Mouse (Mus musculus) limb, embryonic 11.5 days (tissue): ENCODE results near the gene Kcnj3. TPM values are rescaled to one million over a fixed set of nuclear protein-coding genes. Genes with fewer than 3 reads are reported as not detected.

Source experiments
- ATAC-seq: fragments of 200-750 bp; cut with Nextera tagmentation; 2 replicates; pipeline ENCODE4 v1.8.0; 2017; ENCODE audit warnings: low read depth; ENCODE audit not compliant: insufficient number of reproducible peaks, low FRiP score, low TSS enrichment
- DNase-seq: peaks from one replicate; pipeline ENCODE4 v3.0.0-alpha.2; 2015; ENCODE audit warnings: low spot score
- H3K27ac ChIP-seq: fragments of 300-500 bp; sonication (generic); replicated peaks from 2 replicates; pipeline ENCODE4 v1.5.1; 2014; ENCODE audit warnings: low read depth, mild to moderate bottlenecking, low read length
- H3K27me3 ChIP-seq: fragments of 300-500 bp; sonication (generic); 2 replicates; pipeline ENCODE4 v1.6.1; 2014; ENCODE audit warnings: mild to moderate bottlenecking, low read length, mixed read lengths; ENCODE audit not compliant: control insufficient read depth, insufficient read depth
- H3K36me3 ChIP-seq: fragments of 300-500 bp; sonication (generic); 2 replicates; pipeline ENCODE4 v1.6.1; 2014; ENCODE audit warnings: mild to moderate bottlenecking, low read length, moderate library complexity, mixed read lengths; ENCODE audit not compliant: control insufficient read depth, insufficient read depth
- H3K4me1 ChIP-seq: fragments of 300-500 bp; sonication (generic); 2 replicates; pipeline ENCODE4 v1.6.1; 2014; ENCODE audit warnings: low read length, mixed read lengths; ENCODE audit not compliant: control insufficient read depth, insufficient read depth
- H3K4me2 ChIP-seq: fragments of 300-500 bp; sonication (generic); 2 replicates; pipeline ENCODE4 v1.6.1; 2014; ENCODE audit warnings: low read depth, mild to moderate bottlenecking, moderate library complexity; ENCODE audit not compliant: severe bottlenecking
- H3K4me3 ChIP-seq: fragments of 300-500 bp; sonication (generic); 2 replicates; pipeline ENCODE4 v1.5.1; 2014; ENCODE audit warnings: low read depth, low read length
- H3K9ac ChIP-seq: fragments of 300-500 bp; sonication (generic); 2 replicates; pipeline ENCODE4 v1.6.1; 2014; ENCODE audit warnings: mild to moderate bottlenecking, low read length
- H3K9me3 ChIP-seq: fragments of 300-500 bp; sonication (generic); 2 replicates; pipeline ENCODE4 v1.6.1; 2016; ENCODE audit warnings: low read length; ENCODE audit not compliant: control insufficient read depth
- WGBS: fragments of 180-500 bp; shearing (Covaris S2); extraction: QIAGEN DNeasy Blood & Tissue Kit; methylation state at CpG from one replicate; pipeline ENCODE4 v1.1.7; 2014; 5-methylcytosine and 5-hydroxymethylcytosine counted together
- polyA plus RNA-seq: library from polyadenylated mRNA; unstranded; fragments of >200 nt; fragmentation: Nextera tagmentation; extraction: Ambion mirVana; gene quantifications from 2 replicates; pipeline ENCODE4 v1.2.1, GENCODE M21; 2014

Kcnj3 gene
- 0.06 and 0.09 TPM in 2 replicates for polyA plus RNA-seq

DNA sequence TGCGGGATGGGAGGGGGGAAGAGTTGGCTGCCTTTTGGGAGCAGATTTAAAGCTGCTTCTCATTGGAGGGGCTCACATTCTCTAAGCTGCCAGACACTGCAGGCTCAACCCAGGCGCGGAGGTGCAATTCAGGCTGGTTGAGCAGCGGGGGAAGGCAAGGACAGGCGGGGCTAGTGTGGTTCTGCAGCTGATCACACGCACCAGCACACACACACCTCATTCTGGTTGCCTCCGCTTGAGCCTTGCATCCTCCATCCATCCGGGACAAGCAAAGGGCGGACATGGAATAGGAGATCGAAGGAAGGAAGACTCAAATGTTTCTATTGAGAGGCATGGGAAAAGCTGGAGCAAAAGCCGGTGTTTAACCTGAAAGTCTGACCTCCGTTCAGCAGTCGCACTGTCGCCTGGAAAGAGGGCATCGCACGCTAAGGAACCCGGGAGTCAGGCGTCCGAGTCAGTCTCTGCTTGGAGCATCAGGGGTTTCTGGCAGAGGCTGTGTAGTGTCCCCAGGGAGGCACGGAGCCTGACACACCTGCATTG is at the start of gene Kcnj3:
Kcnj3 (plus strand) TSS at position 250 of the 540 bp plus-strand sequence.
- Histone ChIP-seq H3K27me3 (peaks cover 22% of the 10 kb centered on the region), H3K9me3 (no peaks in the 10 kb centered on the region), H3K4me2 (peak within 1 kb of the TSS; percentile 78), H3K9ac (no peak within 1 kb of the TSS), H3K36me3 (no peaks in the 10 kb centered on the region), H3K4me1 (no peaks in the 10 kb centered on the region; the same call in 1 of the 2 replicates), H3K4me3 (peak within 1 kb of the TSS; percentile 34), H3K27ac (no peak within 1 kb of the TSS)
- DNase-seq, result peak; percentile 50
- WGBS, result under 1% methylated on average over 20 of the region's 20 CpGs
- peak; percentile 31; the same call in 1 of the 2 replicates for ATAC-seq

- no peaks in the 10 kb centered on the region for H3K4me1 ChIP-seq
- H3K36me3 ChIP-seq, result no peaks in the 10 kb centered on the region
- no peaks in the 10 kb centered on the region for H3K27me3 ChIP-seq
- H3K4me3 ChIP-seq, result no peak overlapping the region
- H3K27ac ChIP-seq, result no peak overlapping the region
- H3K4me2 ChIP-seq, result no peak overlapping the region
- DNase-seq (no peak), ATAC-seq (no peak)
- H3K9me3 ChIP-seq, result no peaks in the 10 kb centered on the region
- H3K9ac ChIP-seq, result no peak overlapping the region
- 83% methylated on average over 3 of the region's 3 CpGs for WGBS
Observed at GRCm38 (mm10) chr2:55390330-55390989, 45.3 kb upstream of the Kcnj3 start.

- Histone ChIP-seq H3K27ac (no peak overlapping the region), H3K4me3 (no peak overlapping the region), H3K36me3 (no peaks in the 10 kb centered on the region), H3K27me3 (no peaks in the 10 kb centered on the region), H3K9me3 (no peaks in the 10 kb centered on the region), H3K9ac (no peak overlapping the region), H3K4me1 (no peaks in the 10 kb centered on the region), H3K4me2 (no peak overlapping the region)
- 90% methylated on average over 1 of the region's 1 CpGs for WGBS
- no peak for DNase-seq
- no peak for ATAC-seq
Observed at GRCm38 (mm10) chr2:55405307-55405706, 30.5 kb upstream of the Kcnj3 start.

- Histone ChIP-seq H3K4me3 (no peak overlapping the region), H3K9me3 (no peaks in the 10 kb centered on the region), H3K9ac (no peak overlapping the region), H3K27ac (no peak overlapping the region), H3K36me3 (no peaks in the 10 kb centered on the region), H3K4me2 (no peak overlapping the region), H3K27me3 (no peaks in the 10 kb centered on the region), H3K4me1 (no peaks in the 10 kb centered on the region)
- ATAC-seq, result no peak
- no peak for DNase-seq
- WGBS, result 31% methylated on average over 2 of the region's 2 CpGs
Observed at GRCm38 (mm10) chr2:55427633-55428032, 8.1 kb upstream of the Kcnj3 start.

DNA sequence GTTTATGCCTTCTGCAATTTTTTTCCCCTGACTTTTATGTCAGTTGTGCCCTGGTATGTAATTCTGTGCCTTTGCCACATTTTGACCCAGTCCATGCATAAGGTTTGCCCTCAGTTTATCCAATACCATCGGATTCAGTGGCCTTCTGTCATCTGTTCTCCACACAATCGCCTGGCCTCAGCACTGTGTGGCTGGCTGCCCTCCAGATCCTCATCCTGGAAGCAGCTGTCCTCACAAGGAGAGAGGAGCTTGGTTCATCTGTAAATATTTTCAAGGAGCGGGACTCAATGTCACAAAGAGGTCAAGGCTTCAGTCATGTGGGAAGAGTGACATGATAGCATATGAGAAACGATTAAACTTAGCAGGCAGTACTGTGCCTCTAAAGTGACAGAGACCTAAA is 3.7 kb upstream of the Kcnj3 start:
- Histone ChIP-seq H3K9ac (no peak overlapping the region), H3K27me3 (peaks cover 11% of the 10 kb centered on the region), H3K36me3 (no peaks in the 10 kb centered on the region), H3K4me1 (no peaks in the 10 kb centered on the region; the same call in 1 of the 2 replicates), H3K4me3 (no peak overlapping the region), H3K4me2 (no peak overlapping the region), H3K9me3 (no peaks in the 10 kb centered on the region), H3K27ac (no peak overlapping the region)
- ATAC-seq, result no peak
- no peak for DNase-seq
- WGBS, result 83% methylated on average over 4 of the region's 4 CpGs

- no peaks in the 10 kb centered on the region for H3K9me3 ChIP-seq
- no peak overlapping the region for H3K9ac ChIP-seq
- DNase-seq (peak; percentile 43), ATAC-seq (peak; percentile 15; the same call in 1 of the 2 replicates)
- H3K4me1 ChIP-seq, result no peaks in the 10 kb centered on the region; the same call in 1 of the 2 replicates
- H3K36me3 ChIP-seq, result no peaks in the 10 kb centered on the region
- 2% methylated on average over 21 of the region's 21 CpGs for WGBS
- peak overlapping the region; percentile 34 for H3K4me3 ChIP-seq
- no peak overlapping the region for H3K27ac ChIP-seq
- H3K27me3 ChIP-seq, result peaks cover 22% of the 10 kb centered on the region
- H3K4me2 ChIP-seq, result peak overlapping the region; percentile 78
Observed at GRCm38 (mm10) chr2:55436261-55437006, 664 bp downstream of the Kcnj3 start.

DNA sequence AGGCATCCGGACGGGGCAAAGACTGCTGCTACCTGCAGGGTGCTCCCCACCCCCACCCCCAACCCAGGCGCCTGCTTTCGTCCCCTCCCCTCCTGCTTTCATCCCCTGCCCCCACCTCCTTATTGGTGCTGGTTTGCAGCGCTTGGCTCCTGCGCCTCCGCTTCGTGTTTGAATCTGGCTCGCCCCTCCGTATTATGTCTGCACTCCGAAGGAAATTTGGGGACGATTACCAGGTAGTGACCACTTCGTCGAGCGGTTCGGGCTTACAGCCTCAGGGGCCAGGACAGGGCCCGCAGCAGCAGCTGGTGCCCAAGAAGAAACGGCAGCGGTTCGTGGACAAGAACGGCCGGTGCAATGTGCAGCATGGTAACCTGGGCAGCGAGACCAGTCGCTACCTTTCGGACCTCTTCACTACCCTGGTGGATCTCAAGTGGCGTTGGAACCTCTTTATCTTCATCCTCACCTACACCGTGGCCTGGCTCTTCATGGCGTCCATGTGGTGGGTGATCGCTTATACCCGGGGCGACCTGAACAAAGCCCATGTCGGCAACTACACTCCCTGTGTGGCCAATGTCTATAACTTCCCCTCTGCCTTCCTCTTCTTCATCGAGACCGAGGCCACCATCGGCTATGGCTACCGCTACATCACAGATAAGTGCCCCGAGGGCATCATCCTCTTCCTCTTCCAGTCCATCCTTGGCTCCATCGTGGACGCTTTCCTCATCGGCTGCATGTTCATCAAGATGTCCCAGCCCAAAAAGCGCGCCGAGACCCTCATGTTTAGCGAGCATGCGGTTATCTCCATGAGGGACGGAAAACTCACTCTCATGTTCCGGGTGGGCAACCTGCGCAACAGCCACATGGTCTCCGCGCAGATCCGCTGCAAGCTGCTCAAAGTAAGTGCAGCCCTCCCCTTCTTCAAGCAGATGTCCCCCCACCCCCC is 1.5 kb downstream of the Kcnj3 start:
- Histone ChIP-seq H3K27ac (no peak overlapping the region), H3K9ac (peak overlapping the region; percentile 37; the same call in 1 of the 2 replicates), H3K27me3 (peaks cover 22% of the 10 kb centered on the region), H3K9me3 (no peaks in the 10 kb centered on the region), H3K36me3 (no peaks in the 10 kb centered on the region), H3K4me1 (no peaks in the 10 kb centered on the region; the same call in 1 of the 2 replicates), H3K4me2 (peak overlapping the region; percentile 78), H3K4me3 (peak overlapping the region; percentile 34)
- ATAC-seq, result peak; percentile 40; the same call in 1 of the 2 replicates
- DNase-seq, result peak; percentile 48
- under 1% methylated on average over 51 of the region's 51 CpGs for WGBS
